Mouse (Mus musculus): ENCODE results near the gene Naga.

Naga gene

GRCm38 (mm10) chr15:82354126-82354945 is 15.6 kb upstream of the Naga start, which contains the start of gene Ndufa6:
Gene Ndufa6, minus strand, starts transcription at chr15:82354322.
- DNase-seq (ENCODE audit: low read depth, low spot score): peak; percentile 95

- no peak for DNase-seq (ENCODE audit: low read depth, low spot score)
Measured at GRCm38 (mm10) chr15:82353745-82354113, 15.0 kb upstream of the Naga start.

- no peak for DNase-seq (ENCODE audit: low read depth, low spot score)
Measured at GRCm38 (mm10) chr15:82353078-82353744, 14.5 kb upstream of the Naga start.

GRCm38 (mm10) chr15:82351480-82351879 is 12.8 kb upstream of the Naga start:
- no peak for DNase-seq (ENCODE audit: low read depth, low spot score)

- no peak for DNase-seq (ENCODE audit: low read depth, low spot score)
Measured at GRCm38 (mm10) chr15:82350349-82350748, 11.6 kb upstream of the Naga start.

GRCm38 (mm10) chr15:82348999-82349341 is 10.2 kb upstream of the Naga start:
- DNase-seq (ENCODE audit: low read depth, low spot score): no peak

- no peak for DNase-seq (ENCODE audit: low read depth, low spot score)
Measured at GRCm38 (mm10) chr15:82348258-82348998, 9.7 kb upstream of the Naga start.

GRCm38 (mm10) chr15:82347852-82348251 is 9.1 kb upstream of the Naga start:
- DNase-seq (ENCODE audit: low read depth, low spot score): no peak

- no peak for DNase-seq (ENCODE audit: low read depth, low spot score)
Measured at GRCm38 (mm10) chr15:82347303-82347676, 8.6 kb upstream of the Naga start.

- DNase-seq (ENCODE audit: low read depth, low spot score): no peak
Measured at GRCm38 (mm10) chr15:82346580-82347302, 8.0 kb upstream of the Naga start.

- DNase-seq (ENCODE audit: low read depth, low spot score): peak; percentile 99
Measured at GRCm38 (mm10) chr15:82345820-82346470, 7.2 kb upstream of the Naga start.

- no peak for DNase-seq (ENCODE audit: low read depth, low spot score)
Measured at GRCm38 (mm10) chr15:82344971-82345370, 6.2 kb upstream of the Naga start.

- DNase-seq (ENCODE audit: low read depth, low spot score): no peak
Measured at GRCm38 (mm10) chr15:82343368-82344287, 4.9 kb upstream of the Naga start.

- no peak for DNase-seq (ENCODE audit: low read depth, low spot score)
Measured at GRCm38 (mm10) chr15:82342543-82342935, 3.8 kb upstream of the Naga start.

GRCm38 (mm10) chr15:82341675-82342542 is 3.2 kb upstream of the Naga start:
- no peak for DNase-seq (ENCODE audit: low read depth, low spot score)

GRCm38 (mm10) chr15:82341036-82341501 is 2.3 kb upstream of the Naga start:
- DNase-seq (ENCODE audit: low read depth, low spot score): no peak

GRCm38 (mm10) chr15:82340414-82341035 is 1.8 kb upstream of the Naga start:
- no peak for DNase-seq (ENCODE audit: low read depth, low spot score)

- DNase-seq (ENCODE audit: low read depth, low spot score): no peak
Measured at GRCm38 (mm10) chr15:82339634-82340254, 1.0 kb upstream of the Naga start.
